Mouse (Mus musculus) spleen, postnatal 36 days (tissue): ENCODE measurements around the gene Nsrp1.

ENCODE experiments used
- DNase-seq, 2 experiments: peaks; one replicate each; pipeline ENCODE4 v3.0.0; 2022; ENCODE audit warnings: low spot score in 2 of 2, mixed read lengths in 1 of 2

Nsrp1 gene

GRCm38 (mm10) chr11:77061951-77062350, 16.3 kb downstream of the Nsrp1 start:
- peak in 1 of 2 experiments; percentile 9 for DNase-seq

GRCm38 (mm10) chr11:77042816-77043215, 35.4 kb downstream of the Nsrp1 start:
- DNase-seq: no peak

DNA sequence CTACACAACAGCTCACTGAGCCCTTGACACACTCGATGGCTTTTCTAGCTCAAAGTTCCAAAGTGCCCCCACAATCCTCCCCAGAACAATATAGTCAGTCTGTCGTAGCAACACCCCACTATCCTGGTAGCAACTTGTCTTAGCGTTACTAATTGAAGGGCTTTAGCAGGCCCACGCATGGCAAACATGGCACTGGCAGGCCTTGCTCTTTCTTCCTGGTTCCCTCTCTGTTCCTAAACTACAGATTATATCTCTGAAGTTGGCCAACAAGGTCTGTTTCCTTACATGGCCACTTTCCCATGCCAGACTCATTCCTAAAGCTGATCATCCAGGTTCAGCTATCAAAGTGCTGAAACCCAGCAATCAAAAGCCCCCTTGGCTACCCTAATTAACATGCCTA, 36.3 kb downstream of the Nsrp1 start:
- no peak for DNase-seq

DNA sequence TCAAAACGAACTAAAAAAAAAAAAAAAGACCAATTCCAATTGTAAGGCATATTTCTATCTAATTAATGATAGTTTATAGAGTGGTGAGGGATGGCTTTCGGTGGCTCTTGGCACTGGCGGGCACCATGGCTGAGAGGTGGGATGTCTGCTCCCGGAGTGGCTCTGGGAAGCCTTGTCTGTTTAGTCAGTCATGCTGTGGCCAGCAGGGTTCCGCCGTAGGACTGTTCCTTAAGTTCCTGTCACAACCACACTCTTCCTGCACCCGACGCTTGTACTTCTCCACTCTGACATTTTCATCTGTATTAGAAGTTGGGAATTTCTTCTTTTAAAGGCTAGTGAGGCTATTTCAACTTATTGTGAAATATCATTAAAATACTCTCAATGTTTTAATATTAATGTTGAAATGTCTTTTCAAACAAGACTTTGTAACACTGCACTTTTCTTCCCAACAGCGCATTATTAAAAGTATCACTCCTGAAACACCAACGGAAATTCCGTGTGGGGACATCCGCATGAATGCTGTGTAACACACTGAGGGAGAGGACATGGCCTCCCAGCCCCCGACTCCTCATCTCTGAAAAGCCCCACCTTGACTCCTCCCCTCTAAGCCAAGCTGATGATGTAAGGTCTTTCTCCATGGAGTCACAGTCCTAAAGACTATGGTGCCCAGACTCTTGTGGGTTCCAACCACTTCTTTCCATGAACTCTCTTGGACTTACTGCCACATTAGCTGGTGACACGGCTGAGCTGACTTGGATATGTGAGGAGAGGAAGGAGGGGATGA, 46.9 kb downstream of the Nsrp1 start:
- no peak for DNase-seq

GRCm38 (mm10) chr11:77028157-77028556, 50.1 kb downstream of the Nsrp1 start:
- no peak for DNase-seq

GRCm38 (mm10) chr11:77026559-77026958, 51.7 kb downstream of the Nsrp1 start:
- DNase-seq: no peak

DNA sequence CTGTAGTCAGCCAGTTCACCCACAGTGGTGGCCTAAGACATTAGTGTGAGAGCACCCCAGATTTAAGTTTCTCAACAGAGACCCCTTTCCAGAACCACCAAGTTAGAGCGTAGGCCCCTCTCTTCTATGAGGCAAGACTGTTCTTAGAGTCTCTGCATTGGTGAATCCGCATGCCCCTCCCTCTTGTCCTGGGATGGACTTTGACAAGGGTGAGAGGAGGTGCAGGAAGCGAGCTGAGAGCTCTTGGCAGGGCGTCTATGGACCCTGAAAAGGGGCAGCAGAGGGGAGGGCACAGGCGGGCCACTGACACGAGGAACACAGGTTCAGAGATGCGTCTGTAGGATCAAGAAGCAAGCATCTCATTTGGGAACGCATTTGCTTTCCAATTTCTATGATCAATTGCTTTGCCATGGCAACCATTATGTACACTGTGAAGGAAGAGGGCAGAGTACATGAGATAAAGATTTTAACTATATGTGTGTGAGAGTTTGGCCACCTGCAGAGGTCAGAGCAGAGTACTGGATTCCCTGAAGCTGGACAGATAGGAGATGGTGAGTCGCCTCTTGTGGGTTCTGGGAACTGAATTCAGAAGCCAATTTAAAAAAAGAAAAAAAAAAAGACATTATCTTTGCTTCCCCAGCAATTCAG, 56.4 kb downstream of the Nsrp1 start:
- DNase-seq: no peak

GRCm38 (mm10) chr11:77019539-77019938, 58.7 kb downstream of the Nsrp1 start:
- DNase-seq: no peak

DNA sequence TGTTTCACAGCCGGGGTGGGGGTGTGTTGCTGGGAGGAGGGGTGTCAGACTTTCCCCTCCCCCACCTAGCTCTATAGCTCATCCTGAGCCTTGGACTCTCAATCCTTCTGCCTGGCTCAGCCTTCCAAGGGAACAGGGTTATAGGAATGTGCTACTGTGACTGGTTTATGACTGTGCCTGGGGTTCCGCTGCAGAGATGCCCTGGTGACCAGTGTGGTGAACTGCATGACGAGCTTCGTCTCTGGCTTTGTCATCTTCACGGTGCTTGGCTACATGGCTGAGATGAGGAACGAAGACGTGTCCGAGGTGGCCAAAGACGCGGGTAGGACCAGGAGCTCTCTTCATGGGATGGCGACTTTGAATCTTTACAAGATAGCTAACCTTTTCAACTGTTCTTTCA, 60.2 kb downstream of the Nsrp1 start:
- DNase-seq: no peak

GRCm38 (mm10) chr11:77010762-77011475, 67.3 kb downstream of the Nsrp1 start:
- DNase-seq: no peak

DNA sequence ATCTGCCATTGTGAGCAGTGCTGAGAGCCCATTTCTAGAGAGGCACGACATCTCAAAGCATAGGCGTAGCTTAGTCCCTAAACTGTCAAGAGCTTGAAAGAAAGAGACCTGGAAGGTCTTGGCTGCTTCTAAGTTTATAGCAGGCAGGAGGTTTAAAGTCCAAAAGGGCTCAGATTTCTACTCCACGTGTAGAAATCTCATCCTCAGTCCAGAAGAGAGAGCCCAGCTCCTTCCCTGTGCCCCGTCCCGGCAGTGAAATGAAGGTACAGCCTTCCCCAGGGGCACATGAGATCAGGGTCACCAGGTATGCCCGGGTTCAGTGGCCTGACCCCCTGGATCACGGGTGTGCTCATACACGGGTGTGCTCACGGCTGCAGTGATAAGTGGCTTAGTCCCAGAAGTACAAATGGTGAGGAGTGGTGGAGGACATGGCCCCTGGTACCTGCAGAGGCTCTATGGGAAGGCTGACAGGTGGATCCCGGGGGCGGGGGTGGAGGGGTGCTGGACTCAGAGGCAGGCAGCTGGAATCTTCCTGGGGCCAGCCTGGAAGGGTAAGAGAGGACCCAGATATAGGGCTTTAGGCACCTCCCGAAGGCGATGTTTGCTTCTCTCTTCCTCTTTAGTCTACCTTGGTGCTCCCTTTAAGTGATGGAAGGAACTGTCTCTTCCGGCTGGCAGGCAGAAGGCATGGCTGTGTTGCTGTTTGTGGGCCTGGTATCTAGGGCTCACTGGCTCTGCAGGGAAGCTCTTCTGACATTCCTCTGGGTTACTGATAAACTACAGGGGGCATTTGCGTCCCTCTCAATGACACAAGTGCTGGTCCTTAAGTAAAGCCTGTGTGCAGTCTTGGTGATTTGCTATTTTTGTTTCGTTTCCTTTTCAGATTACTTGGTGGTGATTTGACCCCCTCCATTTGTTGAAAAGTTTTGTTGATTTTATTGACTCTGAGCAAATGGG, 68.9 kb downstream of the Nsrp1 start:
- DNase-seq: no peak

GRCm38 (mm10) chr11:77006616-77007015, 71.6 kb downstream of the Nsrp1 start:
- DNase-seq: no peak

GRCm38 (mm10) chr11:77005881-77006280, 72.4 kb downstream of the Nsrp1 start:
- DNase-seq: no peak

DNA sequence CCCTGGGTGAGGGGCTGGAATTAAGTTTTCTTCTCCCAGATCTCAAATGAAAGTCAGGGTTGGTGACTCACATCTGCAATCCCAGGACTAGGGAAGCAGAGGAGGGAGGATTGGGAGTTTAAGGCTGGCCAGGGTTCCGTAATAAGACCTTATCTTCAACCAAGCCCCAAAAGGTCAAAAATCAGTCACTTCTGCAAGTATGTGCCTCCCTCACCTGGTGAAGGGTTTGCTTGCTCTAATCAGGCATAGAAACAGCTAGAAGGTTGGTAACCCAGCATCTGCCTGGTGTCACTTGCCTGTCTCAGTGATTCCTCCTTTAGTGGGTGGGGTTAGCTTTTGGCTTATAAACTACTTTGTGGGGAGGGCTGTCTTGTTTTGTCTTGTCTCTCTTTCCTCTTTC, 75.9 kb downstream of the Nsrp1 start:
- DNase-seq: no peak

GRCm38 (mm10) chr11:77000741-77001140, 77.5 kb downstream of the Nsrp1 start:
- DNase-seq: no peak

DNA sequence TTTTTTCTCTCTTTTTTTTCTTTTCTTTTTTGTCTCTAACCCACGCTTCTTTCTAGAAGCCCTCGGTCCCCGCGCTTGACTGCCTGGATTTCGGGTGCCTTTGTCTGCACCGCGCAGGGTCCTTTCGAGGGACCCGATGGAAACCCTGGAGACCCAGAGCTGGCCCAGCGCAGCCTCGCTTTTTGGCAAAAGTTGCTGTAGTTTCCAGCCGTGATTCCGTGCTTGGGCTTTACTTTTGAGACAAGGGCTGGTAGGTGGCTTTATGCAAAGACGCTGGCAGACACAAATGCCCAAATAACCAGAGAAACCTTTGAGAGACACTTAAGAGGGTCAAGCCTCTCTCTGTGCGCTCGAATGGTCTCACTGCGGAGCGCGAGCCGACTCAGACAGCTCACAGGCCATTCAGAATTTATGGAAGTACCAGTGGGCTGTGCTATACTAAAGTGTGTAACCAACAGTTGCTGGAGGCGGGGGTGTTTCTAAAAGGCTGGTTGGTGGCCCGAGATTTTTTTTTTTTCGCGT, 79.5 kb downstream of the Nsrp1 start:
- DNase-seq: no peak

DNA sequence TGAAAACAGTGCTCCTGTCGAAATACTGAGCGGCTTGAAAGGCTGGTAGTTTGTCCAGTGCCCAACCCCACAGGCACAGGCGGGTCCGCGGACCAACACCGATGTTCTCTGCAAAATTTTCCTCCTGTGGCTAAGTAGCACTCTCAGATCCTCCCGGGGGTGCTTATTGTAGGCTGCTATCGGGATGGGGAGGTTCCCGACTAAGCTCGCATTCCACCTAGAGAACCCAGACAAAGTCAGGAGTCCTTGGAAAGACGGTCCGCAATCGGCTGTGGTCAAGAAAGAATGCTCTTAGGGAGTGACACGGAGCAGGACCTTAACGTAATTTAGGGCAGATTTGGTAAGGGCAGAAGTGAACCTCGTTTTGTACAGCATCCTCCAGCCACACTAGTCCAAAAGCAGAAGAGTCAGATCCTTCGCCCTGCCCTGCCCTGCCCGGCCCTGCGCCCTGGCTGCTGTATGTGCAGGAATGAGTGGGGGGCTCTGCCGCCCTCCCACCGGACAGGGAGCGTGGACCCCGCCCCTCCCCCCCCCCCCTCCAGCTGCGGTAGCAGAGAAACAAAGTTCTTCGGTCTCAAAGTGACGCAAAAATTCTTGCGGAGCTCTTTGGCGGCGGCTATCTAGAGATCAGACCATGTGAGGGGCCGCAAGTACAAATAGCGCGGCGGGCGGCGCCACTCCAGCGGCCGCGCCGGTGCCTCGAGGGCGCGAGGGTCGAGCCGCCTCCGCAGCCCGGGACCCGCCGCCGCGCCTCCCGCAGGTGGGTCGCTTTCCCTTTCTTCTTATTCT, 80.1 kb downstream of the Nsrp1 start, which contains the start of gene Slc6a4:
TSS of gene Slc6a4 (plus strand) at position 688 of the 789 bp plus-strand sequence.
- DNase-seq: no peak

GRCm38 (mm10) chr11:76997305-76997704, 80.9 kb downstream of the Nsrp1 start:
- DNase-seq: peak; percentile 62 to 65

GRCm38 (mm10) chr11:76995966-76996672, 82.1 kb downstream of the Nsrp1 start:
- DNase-seq: no peak
